Mouse (Mus musculus): ENCODE measurements around the gene Igsf6.

DNA sequence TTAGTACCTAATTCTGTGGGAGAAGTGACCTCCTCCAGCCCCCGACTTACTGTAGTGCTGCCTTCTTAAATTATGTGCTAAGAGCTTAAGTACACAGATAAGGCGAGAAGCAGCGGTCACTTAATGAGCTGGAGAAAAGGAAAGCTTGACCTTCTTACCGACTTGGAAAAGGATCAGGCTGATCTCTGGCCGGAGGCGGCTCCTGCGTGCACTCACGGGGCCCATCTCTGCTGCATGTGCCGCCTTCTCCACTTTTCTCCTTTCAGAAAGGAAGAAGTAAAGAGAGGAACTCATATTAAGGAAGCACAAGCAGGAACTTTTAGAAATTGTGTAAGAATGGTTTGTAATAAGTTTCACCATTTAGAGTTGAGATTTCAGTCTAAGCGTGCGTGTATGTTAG is at the start of gene Igsf6:
- TF ChIP-seq CTCF (IDR thresholded peaks at IDR 0.05; ENCODE audit: extremely low read depth, insufficient read depth, insufficient read length, insufficient replicate concordance) (no peak), POLR2A (IDR thresholded peaks at IDR 0.05; ENCODE audit: low read depth, low read length) (no peak)

Data from spleen, adult 2 months (tissue).